Mouse (Mus musculus) myocyte (in vitro differentiated cells): Measurements from ENCODE around the gene Arl4c.

Experiments used
- CEBPB ChIP-seq: IDR thresholded peaks from 2 replicates; pipeline ENCODE4 v1.6.1; 2011; ENCODE audit warnings: mild to moderate bottlenecking, moderate library complexity; ENCODE audit not compliant: poor library complexity, insufficient read depth, severe bottlenecking
- E2F4 ChIP-seq: IDR thresholded peaks from one replicate; pipeline ENCODE4 v1.6.1; 2011; ENCODE audit warnings: mild to moderate bottlenecking, control low read depth, moderate library complexity; ENCODE audit not compliant: insufficient read depth
- MAX ChIP-seq: IDR thresholded peaks from one replicate; pipeline ENCODE4 v1.6.1; 2011; ENCODE audit warnings: low read depth, mild to moderate bottlenecking, control low read depth
- MYOG ChIP-seq, 3 experiments: IDR thresholded peaks; one replicate each; pipeline ENCODE4 v1.6.1; 2011; ENCODE audit warnings: control low read depth in 2 of 3, low read depth in 2 of 3, mild to moderate bottlenecking in 2 of 3; ENCODE audit not compliant: insufficient read length in 2 of 3, control insufficient read depth in 1 of 3, insufficient read depth in 1 of 3
- POLR2A ChIP-seq: IDR thresholded peaks from one replicate; pipeline ENCODE4 v1.6.1; 2011; ENCODE audit warnings: low read depth, mild to moderate bottlenecking, control low read depth, moderate library complexity; ENCODE audit not compliant: insufficient read length
- POLR2AphosphoS2 ChIP-seq: IDR thresholded peaks from one replicate; pipeline ENCODE4 v1.6.1; 2011; ENCODE audit warnings: low read depth, control low read depth; ENCODE audit not compliant: insufficient read length
- TCF3 ChIP-seq: IDR thresholded peaks from one replicate; pipeline ENCODE4 v1.6.1; 2011; ENCODE audit warnings: low read depth, control low read depth; ENCODE audit not compliant: insufficient read length
- USF1 ChIP-seq: IDR thresholded peaks from one replicate; pipeline ENCODE4 v1.6.1; 2011; ENCODE audit warnings: low read depth, mild to moderate bottlenecking, control low read depth, moderate library complexity

- no peak for TF ChIP-seq USF1
- TF ChIP-seq POLR2A = no peak
- no peak for TF ChIP-seq CEBPB
- TF ChIP-seq MAX = no peak
- TF ChIP-seq POLR2AphosphoS2 = no peak
- TF ChIP-seq TCF3 = no peak
- no peak for TF ChIP-seq E2F4
- no peak for TF ChIP-seq MYOG (IDR thresholded peaks at IDR 0.05; ENCODE audit: control insufficient read depth in 1 of 3, insufficient read depth in 1 of 3, insufficient read length in 2 of 3, low read depth in 2 of 3)
Observed at GRCm38 (mm10) chr1:88652682-88653081, 49.3 kb downstream of the Arl4c start.
